Mouse (Mus musculus) heart, postnatal 0 days (tissue): ENCODE data around the gene Ttll3. TPM values are rescaled to one million over a fixed set of nuclear protein-coding genes. Genes with fewer than 3 reads are reported as not detected.

ENCODE experiments used
- ATAC-seq: fragments of 200-750 bp; cut with Nextera tagmentation; 2 replicates; pipeline ENCODE4 v1.8.0; 2017; ENCODE audit warnings: low read depth, moderate number of reproducible peaks, moderate library complexity; ENCODE audit not compliant: insufficient read depth
- DNase-seq: peaks from one replicate; pipeline ENCODE4 v3.0.0-alpha.2; 2016; ENCODE audit warnings: low spot score
- H3K27ac ChIP-seq: fragments of 300-500 bp; sonication (generic); 2 replicates; pipeline ENCODE4 v1.5.1; 2014; ENCODE audit warnings: low read depth, mild to moderate bottlenecking
- H3K27me3 ChIP-seq: fragments of 300-500 bp; sonication (generic); 2 replicates; pipeline ENCODE4 v1.6.1; 2014; ENCODE audit warnings: low read length, mixed read lengths; ENCODE audit not compliant: control insufficient read depth, insufficient read depth
- H3K36me3 ChIP-seq: fragments of 300-500 bp; sonication (generic); replicated peaks from 2 replicates; pipeline ENCODE4 v1.6.1; 2014; ENCODE audit warnings: low read length, mixed read lengths; ENCODE audit not compliant: control insufficient read depth, insufficient read depth
- H3K4me1 ChIP-seq: fragments of 300-500 bp; sonication (generic); 2 replicates; pipeline ENCODE4 v1.6.1; 2014; ENCODE audit warnings: antibody characterized with exemption; ENCODE audit not compliant: control insufficient read depth, insufficient read depth
- H3K4me2 ChIP-seq: fragments of 300-500 bp; sonication (generic); 2 replicates; pipeline ENCODE4 v1.6.1; 2014; ENCODE audit warnings: low read depth, mild to moderate bottlenecking, low read length, moderate library complexity
- H3K4me3 ChIP-seq: fragments of 300-500 bp; sonication (generic); 2 replicates; pipeline ENCODE4 v1.5.1; 2014; ENCODE audit warnings: low read depth, low read length
- H3K9ac ChIP-seq: fragments of 300-500 bp; sonication (generic); replicated peaks from 2 replicates; pipeline ENCODE4 v1.6.1; 2014; ENCODE audit warnings: low read depth, low read length, mixed read lengths
- H3K9me3 ChIP-seq: fragments of 300-500 bp; sonication (generic); replicated peaks from 2 replicates; pipeline ENCODE4 v1.6.1; 2016; ENCODE audit warnings: low read length; ENCODE audit not compliant: control insufficient read depth
- CTCF ChIP-seq: IDR thresholded peaks from 2 replicates; pipeline ENCODE4 v1.5.1; 2016; ENCODE audit warnings: antibody characterized with exemption, control low read depth, low read depth
- EP300 ChIP-seq: IDR thresholded peaks from 2 replicates; pipeline ENCODE4 v1.6.1; 2016; ENCODE audit warnings: antibody characterized with exemption, low read depth
- WGBS: fragments of 180-500 bp; shearing (Covaris S2); extraction: QIAGEN DNeasy Blood & Tissue Kit; methylation state at CpG from one replicate; pipeline ENCODE4 v1.1.7; 2014; 5-methylcytosine and 5-hydroxymethylcytosine counted together
- polyA plus RNA-seq: library from polyadenylated mRNA; unstranded; fragments of >200 nt; fragmentation: Nextera tagmentation; extraction: Ambion mirVana; gene quantifications from 2 replicates; pipeline ENCODE4 v1.2.1, GENCODE M21; 2015
- total RNA-seq: library from RNA; depleted of rRNA; stranded (reverse); fragments of >200 nt; gene quantifications from 2 replicates; pipeline ENCODE4 v1.2.3, GENCODE M21; 2014; ENCODE audit warnings: low replicate concordance

The Ttll3 gene
- total and polyA plus RNA-seq, 2 experiments from 2014 or later: 0.64 to 10.4 TPM

GRCm38 (mm10) chr6:113396270-113397030 lies 7.4 kb downstream of the Ttll3 start:
- H3K9ac ChIP-seq: no peak overlapping the region
- H3K9me3 ChIP-seq: no peaks in the 10 kb centered on the region
- H3K27me3 ChIP-seq: no peaks in the 10 kb centered on the region
- TF ChIP-seq CTCF: no peak
- TF ChIP-seq EP300: no peak
- H3K36me3 ChIP-seq: no peaks in the 10 kb centered on the region; the same call in 1 of the 2 replicates
- H3K27ac ChIP-seq: no peak overlapping the region
- 84% methylated on average over 10 of the region's 10 CpGs for WGBS
- H3K4me2 ChIP-seq: no peak overlapping the region
- H3K4me3 ChIP-seq: no peak overlapping the region
- no peaks in the 10 kb centered on the region for H3K4me1 ChIP-seq
- no peak for ATAC-seq
- no peak for DNase-seq

- ATAC-seq (no peak), DNase-seq (no peak)
- no peak overlapping the region for H3K4me2 ChIP-seq
- no peak overlapping the region for H3K4me3 ChIP-seq
- no peaks in the 10 kb centered on the region for H3K27me3 ChIP-seq
- no peaks in the 10 kb centered on the region for H3K9me3 ChIP-seq
- H3K9ac ChIP-seq: no peak overlapping the region
- H3K4me1 ChIP-seq: no peaks in the 10 kb centered on the region
- H3K36me3 ChIP-seq: no peaks in the 10 kb centered on the region
- TF ChIP-seq EP300 (no peak), CTCF (no peak)
- 81% methylated on average over 13 of the region's 13 CpGs for WGBS
- H3K27ac ChIP-seq: no peak overlapping the region
These were observed 13.0 kb downstream of the Ttll3 start for GRCm38 (mm10) chr6:113402094-113402493.

- 74% methylated on average over 12 of the region's 12 CpGs for WGBS
- no peak overlapping the region for H3K27ac ChIP-seq
- TF ChIP-seq CTCF (no peak), EP300 (no peak)
- DNase-seq: no peak
- H3K9me3 ChIP-seq: no peaks in the 10 kb centered on the region
- no peak for ATAC-seq
- H3K27me3 ChIP-seq: no peaks in the 10 kb centered on the region
- no peak overlapping the region for H3K9ac ChIP-seq
- H3K4me2 ChIP-seq: no peak overlapping the region
- H3K4me3 ChIP-seq: no peak overlapping the region
- H3K36me3 ChIP-seq: no peaks in the 10 kb centered on the region
- no peaks in the 10 kb centered on the region for H3K4me1 ChIP-seq
These were observed 15.8 kb downstream of the Ttll3 start for GRCm38 (mm10) chr6:113404649-113405448.

GRCm38 (mm10) chr6:113405483-113405882 lies 16.4 kb downstream of the Ttll3 start:
- no peak overlapping the region for H3K9ac ChIP-seq
- no peak overlapping the region for H3K4me3 ChIP-seq
- TF ChIP-seq EP300 (no peak), CTCF (no peak)
- H3K27me3 ChIP-seq: no peaks in the 10 kb centered on the region
- H3K4me1 ChIP-seq: no peaks in the 10 kb centered on the region
- ATAC-seq (no peak), DNase-seq (no peak)
- no peak overlapping the region for H3K4me2 ChIP-seq
- H3K9me3 ChIP-seq: no peaks in the 10 kb centered on the region
- WGBS: 60% methylated on average over 6 of the region's 6 CpGs
- no peak overlapping the region for H3K27ac ChIP-seq
- H3K36me3 ChIP-seq: no peaks in the 10 kb centered on the region

- Histone ChIP-seq H3K4me2 (no peak overlapping the region), H3K9me3 (no peaks in the 10 kb centered on the region), H3K9ac (no peak overlapping the region), H3K27me3 (no peaks in the 10 kb centered on the region), H3K36me3 (peaks cover 5% of the 10 kb centered on the region; the same call in 1 of the 2 replicates), H3K27ac (no peak overlapping the region), H3K4me1 (no peaks in the 10 kb centered on the region), H3K4me3 (no peak overlapping the region)
- no peak for TF ChIP-seq EP300
- 0 out of 2 replicates have a peak, but pooled peaks have one; percentile 16 for TF ChIP-seq CTCF
- DNase-seq: no peak
- no peak for ATAC-seq
- 75% methylated on average over 9 of the region's 9 CpGs for whole genome bisulfite sequencing
These were observed 17.6 kb downstream of the Ttll3 start for GRCm38 (mm10) chr6:113406683-113407082.
